Mouse (Mus musculus) lung, embryonic 16.5 days (tissue): ENCODE measurements around the gene C1qa. TPM values are rescaled to one million over a fixed set of nuclear protein-coding genes. Genes with fewer than 3 reads are reported as not detected.

ENCODE experiments used
- ATAC-seq: fragments of 200-750 bp; cut with Nextera tagmentation; 2 replicates; pipeline ENCODE4 v1.8.0; 2017; ENCODE audit warnings: low read depth, mild to moderate bottlenecking, moderate library complexity
- H3K27ac ChIP-seq: fragments of 300-500 bp; sonication (generic); 2 replicates; pipeline ENCODE4 v1.5.1; 2014; ENCODE audit warnings: mild to moderate bottlenecking, control low read depth, low read length
- H3K27me3 ChIP-seq: fragments of 300-500 bp; sonication (generic); 2 replicates; pipeline ENCODE4 v1.6.1; 2014; ENCODE audit warnings: low read depth, low read length, mixed read lengths; ENCODE audit not compliant: control insufficient read depth, insufficient read depth
- H3K36me3 ChIP-seq: fragments of 300-500 bp; sonication (generic); 2 replicates; pipeline ENCODE4 v1.6.1; 2014; ENCODE audit warnings: low read length; ENCODE audit not compliant: control insufficient read depth, insufficient read depth
- H3K4me1 ChIP-seq: fragments of 300-500 bp; sonication (generic); replicated peaks from 2 replicates; pipeline ENCODE4 v1.6.1; 2014; ENCODE audit warnings: low read length, mixed read lengths; ENCODE audit not compliant: control insufficient read depth, insufficient read depth
- H3K4me2 ChIP-seq: fragments of 300-500 bp; sonication (generic); 2 replicates; pipeline ENCODE4 v1.6.1; 2014; ENCODE audit warnings: low read depth, low read length, control low read depth
- H3K4me3 ChIP-seq: fragments of 300-500 bp; sonication (generic); 2 replicates; pipeline ENCODE4 v1.5.1; 2014; ENCODE audit warnings: mild to moderate bottlenecking, low read length, control low read depth
- H3K9ac ChIP-seq: fragments of 300-500 bp; sonication (generic); 2 replicates; pipeline ENCODE4 v1.6.1; 2014; ENCODE audit warnings: low read length, control low read depth
- H3K9me3 ChIP-seq: fragments of 300-500 bp; sonication (generic); 2 replicates; pipeline ENCODE4 v1.6.1; 2016; ENCODE audit warnings: low read length; ENCODE audit not compliant: control insufficient read depth
- WGBS: fragments of 180-500 bp; shearing (Covaris S2); extraction: QIAGEN DNeasy Blood & Tissue Kit; methylation state at CpG from one replicate; pipeline ENCODE4 v1.1.7; 2014; 5-methylcytosine and 5-hydroxymethylcytosine counted together
- polyA plus RNA-seq: library from polyadenylated mRNA; unstranded; fragments of >200 nt; fragmentation: Nextera tagmentation; extraction: Ambion mirVana; gene quantifications from 2 replicates; pipeline ENCODE4 v1.2.1, GENCODE M21; 2015

The C1qa gene
- polyA plus RNA-seq, 1 experiment from 2014 or later, result 32.6 TPM

DNA sequence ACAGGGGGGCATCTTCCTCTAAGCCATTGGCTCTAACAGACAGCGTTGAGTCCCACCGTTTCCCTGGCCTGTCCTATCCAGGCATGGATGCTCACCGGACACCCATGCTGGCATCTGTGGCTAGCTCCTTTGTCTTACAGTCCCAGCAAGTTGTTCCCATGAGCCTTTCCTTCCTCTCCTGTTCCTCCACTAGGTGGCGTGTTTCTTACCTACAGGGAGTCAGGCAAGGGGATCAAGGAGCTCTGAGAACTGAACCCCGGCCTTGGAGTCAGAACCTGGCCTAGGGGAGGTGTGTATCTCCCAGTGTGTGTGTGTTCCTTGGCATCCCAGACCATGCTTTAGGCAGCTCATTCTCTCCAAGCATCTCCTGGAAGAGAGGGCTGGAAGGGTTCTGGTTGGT lies 30.3 kb upstream of the C1qa start:
- Histone ChIP-seq H3K9me3 (no peaks in the 10 kb centered on the region), H3K9ac (no peak overlapping the region), H3K4me3 (no peak overlapping the region), H3K4me2 (no peak overlapping the region), H3K4me1 (no peaks in the 10 kb centered on the region), H3K36me3 (no peaks in the 10 kb centered on the region), H3K27ac (no peak overlapping the region), H3K27me3 (peaks cover 26% of the 10 kb centered on the region)
- no peak for ATAC-seq
- WGBS, result 10% methylated on average over 5 of the region's 5 CpGs

DNA sequence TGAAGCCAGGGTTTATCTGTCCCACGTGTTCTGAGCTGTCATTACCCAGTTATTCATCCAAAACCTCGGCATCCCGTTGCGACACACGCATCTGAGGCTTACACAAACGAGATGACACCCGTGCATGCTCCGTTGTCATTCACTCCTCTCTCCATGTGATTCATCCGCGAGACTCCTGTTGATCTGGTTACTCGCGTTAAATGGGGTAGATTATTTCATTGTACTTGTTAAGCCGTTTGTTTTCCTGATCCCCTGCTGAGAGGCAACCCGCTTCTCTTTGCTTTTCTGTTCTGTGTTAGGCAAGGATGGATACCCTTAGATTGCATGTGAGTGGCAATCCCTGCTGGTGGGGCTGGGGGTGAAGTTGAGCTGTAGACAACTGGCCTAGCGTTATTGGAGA lies 27.2 kb upstream of the C1qa start:
- H3K4me1 ChIP-seq, result no peaks in the 10 kb centered on the region
- 17% methylated on average over 15 of the region's 15 CpGs for WGBS
- no peak overlapping the region for H3K27ac ChIP-seq
- H3K9ac ChIP-seq, result no peak overlapping the region
- no peak overlapping the region for H3K4me2 ChIP-seq
- H3K4me3 ChIP-seq, result no peak overlapping the region
- no peaks in the 10 kb centered on the region for H3K36me3 ChIP-seq
- H3K9me3 ChIP-seq, result no peaks in the 10 kb centered on the region
- peaks cover 19% of the 10 kb centered on the region for H3K27me3 ChIP-seq
- no peak for ATAC-seq

DNA sequence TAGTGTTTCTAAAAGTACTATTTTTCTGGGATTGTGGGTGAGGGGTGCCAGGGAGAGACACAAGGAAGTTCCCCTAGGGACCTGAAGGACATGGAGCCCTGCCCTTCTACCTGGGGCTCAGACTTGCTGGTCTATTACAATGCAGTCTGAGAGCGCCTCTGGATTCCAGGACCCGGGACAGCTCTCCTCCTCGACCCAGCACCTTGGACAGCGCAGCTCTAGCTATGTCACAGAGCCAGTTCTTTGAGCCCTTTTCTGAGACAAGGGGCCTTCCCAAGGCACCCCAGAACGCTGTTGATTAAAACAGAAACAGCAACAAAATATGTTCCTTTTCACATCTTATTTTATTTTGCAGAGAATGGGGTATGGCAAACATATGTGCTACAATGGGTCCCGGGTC lies 25.9 kb upstream of the C1qa start:
- Histone ChIP-seq H3K27ac (no peak overlapping the region), H3K4me2 (no peak overlapping the region), H3K9ac (no peak overlapping the region), H3K4me1 (no peaks in the 10 kb centered on the region), H3K27me3 (peaks cover 18% of the 10 kb centered on the region), H3K9me3 (no peaks in the 10 kb centered on the region), H3K4me3 (no peak overlapping the region), H3K36me3 (no peaks in the 10 kb centered on the region)
- WGBS, result 7% methylated on average over 6 of the region's 6 CpGs
- no peak for ATAC-seq

DNA sequence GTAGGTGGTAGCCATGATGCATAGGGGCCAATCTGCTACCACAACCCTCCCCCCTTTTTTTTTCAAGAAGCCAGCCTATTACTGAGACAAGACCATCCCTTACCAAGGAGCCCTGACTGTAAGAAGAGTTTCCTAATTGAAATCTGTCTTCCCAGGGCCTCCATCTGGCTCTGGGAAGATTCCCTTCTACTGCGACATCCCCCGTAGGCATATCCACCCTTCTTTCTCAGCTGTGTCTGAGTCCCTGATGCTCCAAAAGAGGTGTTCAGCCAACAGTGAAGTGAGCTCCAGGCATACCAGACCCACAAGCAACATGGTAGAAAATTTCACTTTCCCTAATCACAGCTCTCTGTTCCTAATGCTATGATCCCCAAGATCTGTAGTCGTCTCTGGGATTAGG lies 20.9 kb upstream of the C1qa start:
- no peaks in the 10 kb centered on the region for H3K36me3 ChIP-seq
- no peak overlapping the region for H3K4me3 ChIP-seq
- no peak overlapping the region for H3K27ac ChIP-seq
- WGBS, result 71% methylated on average over 3 of the region's 3 CpGs
- no peak overlapping the region for H3K9ac ChIP-seq
- no peaks in the 10 kb centered on the region for H3K4me1 ChIP-seq
- no peak overlapping the region for H3K4me2 ChIP-seq
- 0 out of 2 replicates have a peak, but pooled peaks cover 3% of the 10 kb centered on the region for H3K27me3 ChIP-seq
- no peak for ATAC-seq
- no peaks in the 10 kb centered on the region for H3K9me3 ChIP-seq

DNA sequence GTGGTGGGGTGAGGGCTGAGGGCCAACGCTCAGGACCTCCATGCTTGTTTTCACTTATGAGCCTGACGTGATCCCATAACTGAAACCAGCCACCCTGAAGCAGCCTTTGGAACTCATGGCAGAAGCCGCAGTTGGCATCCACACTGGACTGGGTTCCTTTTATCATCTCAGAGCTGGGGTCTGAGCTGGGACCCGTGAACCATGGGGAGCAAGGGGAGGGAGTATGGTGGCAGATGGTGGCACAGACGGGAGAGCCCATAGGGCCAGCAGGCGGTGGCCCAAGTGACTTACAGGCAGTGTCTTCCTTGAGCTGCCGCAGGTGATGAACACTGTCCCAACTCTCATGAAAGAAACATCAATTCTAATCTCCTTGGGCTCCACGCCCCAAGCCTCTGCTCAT lies 20.2 kb upstream of the C1qa start:
- no peak overlapping the region for H3K27ac ChIP-seq
- H3K9ac ChIP-seq, result no peak overlapping the region
- 0 out of 2 replicates have a peak, but pooled peaks cover 3% of the 10 kb centered on the region for H3K27me3 ChIP-seq
- H3K36me3 ChIP-seq, result no peaks in the 10 kb centered on the region
- no peak overlapping the region for H3K4me3 ChIP-seq
- H3K9me3 ChIP-seq, result no peaks in the 10 kb centered on the region
- 80% methylated on average over 8 of the region's 8 CpGs for WGBS
- no peak for ATAC-seq
- no peaks in the 10 kb centered on the region for H3K4me1 ChIP-seq
- no peak overlapping the region for H3K4me2 ChIP-seq

DNA sequence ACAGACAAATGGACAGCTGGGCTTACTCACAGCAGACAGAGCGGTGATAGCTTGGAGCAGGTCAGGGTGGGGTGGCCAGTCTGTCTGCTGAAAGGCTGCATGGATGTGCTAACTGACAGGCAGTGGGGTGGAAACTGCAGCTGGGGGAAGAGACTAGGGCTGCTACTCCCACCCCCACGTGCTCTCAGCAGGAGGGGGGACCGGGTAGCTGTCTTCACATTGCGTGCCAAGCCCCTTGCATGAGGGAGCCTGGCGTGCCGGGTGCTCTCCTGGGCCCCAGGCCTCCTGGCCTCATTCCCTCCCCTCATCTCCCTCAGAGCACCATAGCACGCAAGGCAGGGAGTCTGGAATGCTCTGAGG lies 18.5 kb upstream of the C1qa start:
- Histone ChIP-seq H3K27ac (no peak overlapping the region), H3K4me3 (no peak overlapping the region), H3K27me3 (peaks cover 10% of the 10 kb centered on the region), H3K4me2 (no peak overlapping the region), H3K9ac (no peak overlapping the region), H3K4me1 (no peaks in the 10 kb centered on the region), H3K36me3 (no peaks in the 10 kb centered on the region), H3K9me3 (no peaks in the 10 kb centered on the region)
- 30% methylated on average over 7 of the region's 7 CpGs for WGBS
- ATAC-seq, result no peak

DNA sequence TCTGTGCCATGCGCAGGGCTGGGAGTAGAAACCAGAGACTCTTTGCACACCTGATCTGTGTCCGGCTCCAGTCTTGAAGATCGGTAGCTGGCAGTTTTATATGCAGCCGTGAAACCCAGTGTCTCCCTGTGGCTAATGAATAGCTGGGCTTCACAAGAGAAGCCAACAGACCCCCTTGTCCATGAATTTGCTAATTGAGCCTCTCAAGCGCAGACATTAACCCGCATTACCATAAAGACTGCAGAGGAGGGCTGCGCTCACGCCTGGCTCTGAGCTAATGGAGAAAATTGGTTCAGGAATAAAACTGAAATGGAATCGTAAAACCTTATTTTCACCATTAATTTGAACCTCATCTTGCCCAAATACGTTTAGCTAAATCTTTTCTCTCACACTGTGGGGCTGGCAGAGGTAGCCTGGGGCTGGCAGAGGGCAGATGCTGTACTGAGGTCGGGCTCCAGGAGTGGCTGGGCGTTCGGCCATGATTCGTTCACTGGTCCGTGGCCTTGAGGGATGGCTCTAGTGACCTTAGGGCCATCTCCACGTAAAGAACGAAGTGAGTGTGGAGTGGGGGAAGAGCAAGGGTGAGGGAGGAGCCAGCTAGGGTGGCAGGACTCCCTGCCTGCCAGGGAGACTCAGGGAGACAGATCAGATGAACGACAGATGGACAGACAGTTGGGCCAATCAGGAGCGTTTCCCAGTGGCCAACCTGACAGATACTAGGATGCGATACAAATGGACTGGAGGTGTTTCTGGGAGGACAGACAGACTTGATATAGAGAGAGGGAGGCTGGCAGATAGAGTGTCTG lies 18.0 kb upstream of the C1qa start:
- Histone ChIP-seq H3K9ac (no peak overlapping the region), H3K9me3 (no peaks in the 10 kb centered on the region), H3K27me3 (peaks cover 16% of the 10 kb centered on the region), H3K4me3 (no peak overlapping the region), H3K36me3 (no peaks in the 10 kb centered on the region), H3K4me1 (no peaks in the 10 kb centered on the region), H3K27ac (no peak overlapping the region), H3K4me2 (no peak overlapping the region)
- no peak for ATAC-seq
- 56% methylated on average over 20 of the region's 20 CpGs for WGBS

DNA sequence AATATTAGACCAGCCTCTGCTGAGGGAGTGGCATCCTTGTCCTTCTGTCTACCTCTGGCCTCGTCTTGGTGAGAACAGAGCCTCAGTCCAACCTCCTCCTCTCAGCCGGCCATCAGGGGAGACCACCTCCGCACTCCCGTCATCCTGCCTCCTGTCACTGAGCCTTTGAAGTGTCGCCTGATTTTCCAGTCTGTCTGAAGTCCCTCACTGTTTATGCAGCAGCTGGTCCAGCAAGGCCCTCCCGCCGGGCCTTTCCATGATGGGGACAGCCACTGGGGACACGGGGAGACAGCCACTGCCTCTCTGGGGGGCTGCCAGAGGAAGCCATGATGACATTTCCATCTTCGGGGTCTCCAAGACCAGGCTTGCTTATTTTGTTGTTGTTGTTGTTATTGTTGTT lies 14.2 kb upstream of the C1qa start:
- peaks cover 28% of the 10 kb centered on the region for H3K27me3 ChIP-seq
- no peaks in the 10 kb centered on the region for H3K36me3 ChIP-seq
- no peaks in the 10 kb centered on the region for H3K4me1 ChIP-seq
- no peak overlapping the region for H3K9ac ChIP-seq
- no peak overlapping the region for H3K4me2 ChIP-seq
- ATAC-seq, result no peak
- no peaks in the 10 kb centered on the region for H3K9me3 ChIP-seq
- no peak overlapping the region for H3K27ac ChIP-seq
- no peak overlapping the region for H3K4me3 ChIP-seq
- 12% methylated on average over 9 of the region's 9 CpGs for WGBS

DNA sequence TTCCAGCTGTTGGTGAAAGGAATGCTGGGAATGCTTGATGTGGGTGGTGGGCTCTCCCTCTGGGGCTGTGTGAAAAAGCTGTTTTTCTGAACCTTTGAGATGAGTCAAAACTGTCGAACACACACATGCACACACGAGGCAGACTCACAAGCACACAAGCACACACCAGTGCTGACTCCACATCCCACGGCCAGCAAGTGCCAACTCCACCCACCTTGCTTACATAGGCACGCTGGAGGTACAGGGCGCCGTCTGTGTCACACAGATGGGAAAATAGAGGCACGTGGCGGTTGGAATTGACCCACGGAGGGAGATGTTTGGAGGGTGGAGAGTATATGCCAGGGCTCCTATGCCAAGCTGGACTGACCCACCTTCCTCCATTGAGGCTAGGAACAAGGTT lies 13.2 kb upstream of the C1qa start:
- WGBS, result 34% methylated on average over 9 of the region's 9 CpGs
- no peak overlapping the region for H3K27ac ChIP-seq
- ATAC-seq, result no peak
- no peaks in the 10 kb centered on the region for H3K36me3 ChIP-seq
- H3K9me3 ChIP-seq, result no peaks in the 10 kb centered on the region
- H3K4me3 ChIP-seq, result no peak overlapping the region
- no peak overlapping the region for H3K4me2 ChIP-seq
- H3K27me3 ChIP-seq, result peaks cover 29% of the 10 kb centered on the region
- H3K4me1 ChIP-seq, result no peaks in the 10 kb centered on the region
- no peak overlapping the region for H3K9ac ChIP-seq
